Mouse (Mus musculus) embryo, embryonic 10.5 days (tissue): Measurements from ENCODE around the gene Ankrd23.

ENCODE experiments used
- DNase-seq: peaks from one replicate; pipeline ENCODE4 v3.0.0-alpha.2; 2015; ENCODE audit warnings: low spot score

Gene Ankrd23

GRCm38 (mm10) chr1:36542925-36543324 lies 6.2 kb upstream of the Ankrd23 start:
- DNase-seq: no peak

DNA sequence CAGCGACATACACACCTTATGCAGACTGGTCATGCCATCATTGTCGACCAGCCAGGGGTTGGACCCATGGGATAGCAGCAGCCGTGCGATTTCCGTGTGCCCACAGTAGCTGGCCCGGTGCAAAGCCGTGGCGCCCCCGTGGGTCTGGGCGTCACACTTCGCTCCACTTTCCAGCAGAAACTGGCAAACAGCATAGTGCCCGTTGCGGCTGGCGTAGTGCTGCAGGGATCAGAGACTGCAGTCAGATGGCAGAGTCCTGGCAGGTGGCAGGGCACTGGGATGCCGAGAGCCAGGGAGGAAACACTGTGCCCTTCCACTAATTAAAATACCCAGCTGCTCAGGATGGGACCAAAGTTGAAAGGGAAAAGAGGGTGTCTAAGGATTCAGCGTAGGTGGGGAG lies 5.2 kb upstream of the Ankrd23 start:
- no peak for DNase-seq

- DNase-seq: no peak
Observed at GRCm38 (mm10) chr1:36540807-36541206, 4.1 kb upstream of the Ankrd23 start.

GRCm38 (mm10) chr1:36540132-36540531 lies 3.4 kb upstream of the Ankrd23 start:
- DNase-seq: no peak

DNA sequence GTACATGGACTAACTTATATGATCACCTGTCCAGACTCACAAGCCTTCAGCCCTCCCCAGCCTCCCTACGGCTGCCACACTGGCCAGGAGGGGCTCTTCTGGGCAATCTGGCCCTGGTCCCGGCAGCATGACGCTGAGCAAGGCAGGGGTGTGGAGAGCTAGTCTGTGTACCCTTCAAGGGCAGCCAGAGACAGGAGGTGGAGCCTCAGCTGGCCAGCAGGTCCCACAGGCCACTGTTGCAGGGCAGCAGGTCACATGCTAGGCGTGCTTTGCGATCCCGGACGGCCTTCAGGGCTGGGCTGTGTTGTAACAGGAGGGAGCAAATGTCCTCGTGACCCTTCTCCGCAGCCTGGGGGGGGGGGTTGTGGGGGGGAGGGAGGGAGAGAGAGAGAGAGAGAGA lies 2.5 kb upstream of the Ankrd23 start, which contains the start of gene Gm42417:
Gene Gm42417, minus strand, starts transcription at position 244 of the 400 bp plus-strand sequence.
- peak; percentile 41 for DNase-seq

DNA sequence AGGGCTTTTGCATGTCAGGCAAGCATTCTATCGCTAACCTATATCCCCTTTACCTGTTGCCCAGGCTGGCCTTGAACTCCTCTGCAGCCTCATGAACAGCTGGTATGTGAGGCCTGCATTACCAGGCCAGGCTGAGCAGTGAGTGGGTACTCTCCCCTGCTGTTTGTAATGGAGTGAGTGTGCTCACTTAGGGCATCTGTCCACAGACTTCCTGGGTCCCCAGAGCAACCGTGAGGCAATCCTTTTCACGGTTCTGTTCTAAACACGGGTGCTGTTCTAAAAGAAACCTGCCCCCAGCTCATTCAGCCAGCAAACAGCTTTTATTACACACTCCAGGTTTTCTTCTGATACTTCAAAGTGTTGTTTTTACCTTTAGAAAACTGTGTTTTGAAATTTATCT lies 2.0 kb upstream of the Ankrd23 start:
- DNase-seq: no peak

DNA sequence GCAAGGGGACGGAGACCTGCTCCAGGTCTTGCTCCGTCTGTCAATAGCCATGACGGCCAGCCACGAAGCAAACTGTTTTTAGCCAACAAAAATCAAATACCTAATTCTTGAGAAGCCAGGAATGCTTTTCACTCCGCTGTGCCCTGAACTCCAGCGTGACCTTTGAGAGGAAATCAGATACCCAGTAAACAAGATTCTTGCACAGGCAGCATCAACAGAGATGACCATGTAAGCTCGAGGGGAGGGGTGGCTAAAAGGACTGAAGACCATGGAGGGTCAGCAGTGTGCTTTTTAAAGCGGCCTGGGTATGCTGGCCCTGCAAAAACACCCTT lies 320 bp downstream of the Ankrd23 start:
- DNase-seq: no peak

DNA sequence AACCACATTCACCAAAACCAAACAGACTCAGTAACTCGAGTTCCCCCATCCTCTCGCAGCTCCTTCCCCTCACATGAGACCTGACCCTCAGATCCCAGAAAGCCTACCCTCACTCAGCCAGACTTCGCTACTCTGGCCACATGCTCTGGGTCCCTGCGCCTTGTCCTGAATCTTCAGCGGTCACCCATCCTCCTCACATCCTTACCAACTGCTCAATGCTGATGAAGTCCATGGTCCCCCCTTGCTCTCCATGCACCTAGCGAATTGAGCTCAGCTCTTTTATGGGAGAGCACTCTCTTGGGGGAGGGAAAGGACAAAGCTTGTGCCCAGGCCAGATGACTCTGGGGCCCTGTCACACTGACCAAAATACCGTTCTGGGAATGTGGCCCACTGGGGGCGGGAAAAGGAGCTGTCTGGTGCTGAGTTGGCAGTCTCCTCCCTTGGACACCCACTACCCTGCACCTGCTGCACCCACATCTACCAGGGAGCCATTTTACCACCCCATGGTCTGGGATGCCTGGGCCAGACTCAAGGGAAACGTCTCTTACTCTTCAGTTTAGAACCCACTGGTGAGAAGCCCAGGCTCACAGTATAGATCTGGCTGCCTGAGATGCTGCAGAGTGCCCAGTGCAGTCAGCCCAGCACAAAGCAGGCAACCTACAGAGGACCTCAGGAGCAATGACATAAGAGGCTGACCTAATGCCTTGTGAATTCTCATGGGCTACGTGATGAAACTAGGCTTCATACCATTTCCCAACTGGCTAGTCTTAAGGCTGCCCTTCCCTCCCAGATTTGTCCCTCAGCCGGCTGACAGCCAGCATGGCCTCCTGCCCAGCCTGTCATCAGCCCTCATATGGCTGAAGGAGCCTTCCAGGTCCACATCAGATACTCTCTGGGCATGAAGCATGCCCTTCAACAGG lies 946 bp downstream of the Ankrd23 start:
- DNase-seq: no peak

DNA sequence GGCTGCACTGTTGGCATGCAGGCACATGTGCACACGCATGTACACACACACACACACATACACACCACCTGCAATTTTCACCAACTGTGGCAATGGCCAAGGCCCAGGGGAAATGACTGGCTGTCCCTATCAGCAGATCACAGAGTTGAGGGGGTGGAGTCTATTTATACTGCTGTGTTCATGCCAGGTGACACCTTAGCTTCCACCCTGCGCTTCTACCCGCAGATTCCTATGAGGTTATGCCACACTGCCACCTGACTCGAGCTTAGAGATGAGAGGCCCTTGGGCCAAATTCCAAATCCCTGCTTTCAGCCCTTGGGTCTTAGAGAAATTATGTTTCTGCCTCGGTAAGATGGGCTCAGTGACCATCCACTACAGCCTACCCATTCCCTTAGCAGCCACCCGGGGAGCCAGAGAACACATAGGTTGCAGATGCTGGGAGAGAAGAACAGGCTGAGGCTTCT lies 2.1 kb downstream of the Ankrd23 start:
- no peak for DNase-seq

DNA sequence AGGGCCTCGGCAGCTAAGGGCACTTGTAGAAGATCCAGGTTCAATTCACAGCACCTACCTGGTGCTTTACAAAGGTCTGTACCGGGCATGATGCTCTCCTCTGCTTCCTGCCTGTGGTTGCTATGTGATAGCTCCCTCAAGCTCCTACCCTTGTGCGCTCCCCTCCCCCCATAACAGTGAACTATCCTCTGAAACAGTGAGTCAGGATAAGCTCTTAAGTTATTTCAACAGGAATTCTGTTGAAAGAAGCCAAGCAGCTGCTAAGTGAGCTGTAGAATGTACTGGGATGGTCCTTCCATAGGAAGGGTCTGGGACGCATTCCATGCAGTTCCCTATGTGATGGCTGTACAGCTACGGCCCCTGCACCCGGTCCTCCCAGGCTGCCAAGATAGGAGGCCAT lies 3.1 kb downstream of the Ankrd23 start:
- no peak for DNase-seq

DNA sequence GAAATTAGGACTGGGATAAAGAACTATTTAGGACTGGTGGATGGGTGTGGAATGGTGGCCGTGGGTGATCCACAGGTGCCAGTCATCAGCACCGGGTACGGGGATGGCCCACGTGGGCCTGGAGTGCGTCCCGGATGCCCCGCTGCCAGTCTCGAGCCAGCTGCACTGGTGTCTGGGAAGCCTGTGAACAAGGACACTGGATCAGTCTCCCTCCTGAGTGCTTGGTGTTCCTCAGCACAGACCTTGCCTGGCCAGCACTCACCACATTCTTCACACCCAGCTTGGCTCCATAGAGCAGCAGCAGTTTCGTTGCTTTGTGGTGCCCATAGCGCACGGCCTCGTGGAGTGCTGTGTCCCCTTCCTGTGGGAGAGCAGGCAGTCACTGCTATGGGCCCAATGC lies 5.2 kb downstream of the Ankrd23 start:
- DNase-seq: no peak

DNA sequence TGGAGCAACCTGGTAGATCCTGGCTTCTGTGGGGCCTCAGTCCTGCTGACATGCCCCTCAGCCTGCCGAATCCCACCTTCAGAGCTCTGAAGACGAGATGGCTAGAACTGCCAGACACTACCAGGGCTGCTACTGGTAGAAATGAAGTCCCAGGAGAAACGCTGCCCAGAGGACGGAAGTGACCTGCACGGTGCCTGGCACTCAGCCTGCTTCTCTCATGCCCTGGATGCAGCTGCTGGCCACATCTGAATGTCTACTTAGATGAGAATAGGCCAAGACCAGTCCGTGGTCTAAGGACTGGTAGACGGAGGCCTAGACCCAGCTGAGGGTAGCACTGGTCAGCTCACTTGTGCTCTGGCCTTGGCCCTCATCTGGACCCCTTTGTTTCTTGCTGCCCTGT lies 5.7 kb downstream of the Ankrd23 start:
- no peak for DNase-seq

DNA sequence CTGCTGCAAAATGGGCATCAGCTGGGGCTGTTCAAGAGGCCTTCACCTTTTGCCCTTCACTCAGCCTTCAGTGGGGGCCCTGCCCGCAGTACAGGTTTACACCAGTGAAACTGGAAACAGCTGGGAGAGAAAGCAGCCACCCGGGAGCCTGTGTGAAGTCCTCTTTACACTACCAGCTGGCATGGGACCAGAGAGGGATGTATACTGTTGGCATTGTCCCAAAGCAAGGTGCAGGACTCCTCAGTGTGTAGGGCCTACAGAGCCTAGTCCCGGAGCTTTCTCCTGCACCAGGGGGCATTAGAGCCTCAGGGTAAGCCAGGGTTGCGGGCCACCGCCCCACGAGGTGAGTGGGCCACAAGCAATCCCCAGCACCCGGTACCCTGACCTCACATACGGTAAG lies 6.2 kb downstream of the Ankrd23 start:
- DNase-seq: no peak

GRCm38 (mm10) chr1:36529875-36530274 lies 6.8 kb downstream of the Ankrd23 start:
- DNase-seq: no peak

- DNase-seq: no peak
Observed at GRCm38 (mm10) chr1:36529274-36529673, 7.4 kb downstream of the Ankrd23 start.

DNA sequence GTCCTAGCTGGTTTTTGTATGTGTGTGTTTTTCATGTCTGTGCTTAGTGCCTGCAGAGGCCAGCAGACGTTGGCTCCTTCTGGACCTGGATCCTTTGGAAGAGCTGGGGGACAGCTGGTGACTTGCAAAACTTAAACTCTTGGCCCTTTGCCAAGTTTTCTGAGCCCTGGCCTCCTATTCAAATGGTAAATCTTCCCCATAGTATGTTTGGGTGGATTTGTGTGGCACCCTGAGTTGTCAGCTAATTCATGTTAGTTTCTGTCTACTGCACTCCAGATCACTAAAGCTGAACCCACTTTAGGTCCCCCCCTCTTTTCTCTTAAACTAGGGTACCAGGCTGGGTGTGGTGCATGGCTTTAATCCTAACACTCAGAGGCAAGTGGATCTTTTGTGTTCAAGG lies 8.3 kb downstream of the Ankrd23 start:
- no peak for DNase-seq

DNA sequence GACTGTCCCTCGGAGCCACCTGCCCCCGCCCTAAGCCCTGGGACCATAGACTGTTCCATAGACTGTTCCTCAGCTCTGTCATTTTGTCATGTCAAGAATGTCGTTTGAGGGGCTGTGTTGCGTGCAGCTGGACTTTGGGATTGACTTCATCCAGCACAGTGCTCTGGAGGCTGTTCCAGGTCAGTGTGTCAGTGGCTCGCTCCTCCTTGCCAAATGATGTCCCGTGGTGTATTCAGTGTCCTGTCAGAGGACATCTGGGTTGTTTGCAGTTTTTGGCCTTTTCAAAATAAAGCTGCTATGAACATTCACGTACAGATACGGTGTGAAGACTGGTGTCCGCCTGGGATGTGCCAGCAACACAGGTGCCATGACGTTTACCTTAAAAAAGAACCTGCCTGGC lies 9.8 kb downstream of the Ankrd23 start:
- no peak for DNase-seq

DNA sequence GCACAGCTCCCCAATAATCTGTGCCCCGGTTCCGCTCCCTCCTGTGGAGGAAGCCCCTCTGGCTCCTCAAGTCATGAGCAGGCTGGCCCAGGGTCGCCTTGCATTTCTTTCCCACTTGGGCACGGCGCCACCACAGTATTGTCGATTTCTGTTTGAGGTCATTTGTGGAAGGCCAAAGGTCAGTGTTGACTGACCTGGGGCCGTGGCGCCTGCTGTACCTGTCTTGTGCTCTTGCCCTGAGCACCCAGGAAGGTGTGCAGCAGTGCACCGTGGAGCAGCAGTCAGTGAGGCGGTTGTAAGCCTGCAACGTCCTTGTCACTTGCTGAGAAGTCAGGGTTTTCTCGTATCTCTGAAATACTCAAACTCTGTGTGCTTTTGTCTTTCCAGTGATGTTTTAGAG lies 10.9 kb downstream of the Ankrd23 start:
- no peak for DNase-seq

DNA sequence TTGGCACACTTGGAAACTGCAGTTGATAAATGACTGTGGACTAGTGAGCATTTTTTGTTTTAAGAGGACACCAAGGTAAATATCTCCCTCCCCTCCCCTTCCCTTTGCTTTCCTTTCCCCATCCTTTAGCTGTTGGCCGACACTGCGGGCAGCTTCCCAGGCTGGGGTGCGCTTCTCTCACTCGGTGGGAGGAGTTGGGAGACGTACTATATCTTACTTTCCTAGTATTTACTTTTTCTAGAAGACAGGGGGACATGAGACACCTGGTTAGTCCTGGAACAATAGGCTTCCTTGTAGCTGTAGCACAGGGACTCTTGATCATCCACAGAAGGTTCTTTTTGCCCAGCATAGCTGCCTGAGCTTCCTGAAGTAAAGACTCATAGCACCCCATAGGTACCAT lies 12.6 kb downstream of the Ankrd23 start:
- DNase-seq: no peak

- DNase-seq: no peak
Observed at GRCm38 (mm10) chr1:36523332-36524013, 13.2 kb downstream of the Ankrd23 start.

- no peak for DNase-seq
Observed at GRCm38 (mm10) chr1:36522210-36522609, 14.5 kb downstream of the Ankrd23 start.

DNA sequence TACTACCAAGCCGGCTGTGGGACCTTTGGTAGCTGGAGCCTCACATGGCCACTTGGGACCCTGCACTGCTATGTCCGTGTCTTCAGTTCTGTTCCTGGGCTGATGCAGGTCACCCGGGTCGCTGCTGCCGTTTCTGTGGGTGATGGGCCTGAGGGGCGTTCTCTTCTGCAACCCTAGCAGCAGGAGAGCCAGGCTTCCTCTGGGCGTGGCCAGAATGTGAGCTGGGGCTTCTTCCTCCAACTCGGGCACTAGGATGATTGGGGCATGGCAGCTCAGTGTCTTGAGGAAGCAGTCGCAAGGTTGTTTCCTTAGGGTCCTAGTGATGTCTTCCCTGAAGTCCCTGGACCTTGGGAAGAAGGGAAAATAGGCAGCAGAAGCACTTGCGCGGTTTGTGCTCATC lies 17.1 kb downstream of the Ankrd23 start:
- DNase-seq: no peak

- no peak for DNase-seq
Observed at GRCm38 (mm10) chr1:36518259-36518658, 18.4 kb downstream of the Ankrd23 start.
